Mouse (Mus musculus) ovary, adult 18-20 months (tissue): ENCODE measurements around the gene Fam174b.

ENCODE experiments used
- DNase-seq: peaks from one replicate; pipeline ENCODE4 v3.0.0; 2022; ENCODE audit warnings: low spot score, mixed read lengths

Gene Fam174b

DNA sequence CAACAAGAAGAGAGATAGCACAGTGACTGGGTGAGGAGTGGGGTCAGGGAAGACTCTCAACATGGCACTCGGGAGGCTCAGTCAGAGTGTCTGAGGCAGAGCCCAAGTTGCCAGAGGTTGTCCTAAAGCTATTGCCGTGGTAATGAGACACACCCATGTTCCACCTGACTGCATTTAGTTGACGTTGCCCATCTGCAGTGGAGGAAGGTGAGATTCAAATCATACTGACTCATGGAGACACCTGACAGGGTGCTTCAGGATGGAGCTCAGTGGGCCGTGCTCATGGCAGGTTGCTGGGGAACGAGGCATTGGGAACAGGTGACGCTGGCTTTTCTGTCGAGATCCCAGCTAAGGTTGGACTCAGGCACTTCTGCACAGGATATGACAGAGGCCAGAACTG, 9.9 kb downstream of the Fam174b start:
- DNase-seq: no peak

DNA sequence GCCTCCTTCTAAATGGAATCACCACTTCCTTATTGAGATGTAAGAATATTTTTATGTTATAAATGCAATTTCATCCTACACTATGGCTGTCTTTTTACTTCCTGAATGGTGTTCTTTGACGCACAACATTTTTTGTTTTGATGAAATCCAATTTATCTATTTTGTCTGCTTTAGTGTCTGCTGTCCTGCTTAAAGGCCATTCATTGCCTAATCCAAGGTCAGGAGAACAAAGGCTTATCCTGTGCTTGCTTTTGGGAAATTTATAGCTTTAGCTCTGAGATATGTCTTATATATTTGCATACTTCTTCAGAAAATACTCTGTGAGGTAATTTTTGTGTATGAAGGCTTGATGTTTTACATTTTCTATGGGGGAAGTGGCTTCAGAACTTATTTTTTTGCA, 13.5 kb downstream of the Fam174b start:
- DNase-seq: no peak

DNA sequence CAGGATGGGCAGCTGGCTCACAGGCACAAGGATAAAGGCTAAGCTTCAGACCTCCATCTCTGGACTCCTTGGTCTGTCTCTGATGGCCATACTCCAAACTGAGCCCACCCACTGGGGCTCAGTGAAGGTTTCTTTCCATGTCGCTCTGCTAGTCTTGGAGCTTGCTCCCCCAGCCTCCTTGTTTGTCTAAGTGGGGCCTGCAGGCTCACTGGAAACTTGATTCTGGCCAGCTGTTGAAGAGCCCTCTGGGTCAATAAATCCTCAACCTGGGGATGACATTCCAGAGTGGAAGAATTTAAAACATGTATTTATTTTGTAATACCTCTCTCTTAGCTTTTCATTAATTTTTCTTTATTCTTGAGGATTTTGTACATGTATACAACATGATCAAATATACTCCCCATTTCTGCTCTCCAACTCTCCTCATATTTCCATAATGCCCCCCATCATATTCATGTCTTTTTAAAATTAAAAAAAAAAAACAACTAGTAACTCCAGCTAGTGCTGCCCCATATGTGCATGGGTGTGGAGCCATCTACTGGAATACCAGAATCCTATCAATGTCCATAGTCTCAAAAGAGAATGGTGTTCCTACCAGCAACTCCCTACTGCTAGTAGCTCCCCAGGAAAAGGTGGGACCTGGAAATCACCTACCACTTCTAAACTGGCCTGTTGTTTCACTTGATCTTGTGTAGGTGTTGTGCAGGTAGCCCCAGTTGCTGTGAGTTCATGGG, 15.4 kb downstream of the Fam174b start:
- no peak for DNase-seq

DNA sequence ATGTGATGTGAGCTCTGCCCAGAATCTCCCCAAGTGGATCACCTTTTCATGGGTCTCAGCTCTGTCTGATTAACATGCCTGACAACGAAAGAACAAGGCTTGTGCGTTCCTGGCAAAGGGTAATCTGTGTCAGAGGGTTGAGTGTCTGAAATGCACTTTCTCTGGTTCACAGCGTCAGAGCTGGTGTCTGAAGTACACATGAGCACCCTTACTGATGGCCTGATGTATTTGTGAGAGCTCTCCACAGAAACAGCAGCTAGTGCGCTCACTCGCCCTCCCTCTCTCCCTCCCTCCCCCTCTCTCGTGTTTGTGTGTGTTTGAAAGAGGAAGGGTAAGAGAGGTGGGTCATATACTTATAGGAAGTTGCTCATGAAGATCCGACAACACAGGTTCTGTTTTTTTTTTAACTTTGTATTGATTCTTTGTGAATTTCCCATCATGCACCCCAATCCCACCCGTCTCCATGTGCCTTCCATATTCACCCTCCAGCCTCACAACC, 21.6 kb downstream of the Fam174b start:
- DNase-seq: no peak

DNA sequence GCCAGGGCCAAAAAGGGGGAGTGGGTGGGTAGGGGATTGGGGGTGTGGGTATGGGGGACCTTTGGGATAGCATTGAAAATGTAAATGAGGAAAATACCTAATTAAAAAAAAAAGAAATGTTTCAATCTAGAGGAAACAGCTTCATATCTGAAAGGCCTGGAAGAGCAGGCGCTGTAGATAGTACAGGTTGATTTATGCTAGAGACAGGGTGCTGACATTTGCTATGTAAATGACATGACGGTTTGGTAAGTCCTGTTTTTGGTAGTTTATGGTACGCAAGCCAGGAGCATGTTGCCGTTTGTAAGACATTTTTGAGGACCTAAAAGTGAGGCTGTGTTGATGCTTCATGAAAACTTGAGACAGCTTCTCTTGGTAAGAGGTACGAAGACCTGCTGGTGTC, 24.6 kb downstream of the Fam174b start:
- DNase-seq: no peak

DNA sequence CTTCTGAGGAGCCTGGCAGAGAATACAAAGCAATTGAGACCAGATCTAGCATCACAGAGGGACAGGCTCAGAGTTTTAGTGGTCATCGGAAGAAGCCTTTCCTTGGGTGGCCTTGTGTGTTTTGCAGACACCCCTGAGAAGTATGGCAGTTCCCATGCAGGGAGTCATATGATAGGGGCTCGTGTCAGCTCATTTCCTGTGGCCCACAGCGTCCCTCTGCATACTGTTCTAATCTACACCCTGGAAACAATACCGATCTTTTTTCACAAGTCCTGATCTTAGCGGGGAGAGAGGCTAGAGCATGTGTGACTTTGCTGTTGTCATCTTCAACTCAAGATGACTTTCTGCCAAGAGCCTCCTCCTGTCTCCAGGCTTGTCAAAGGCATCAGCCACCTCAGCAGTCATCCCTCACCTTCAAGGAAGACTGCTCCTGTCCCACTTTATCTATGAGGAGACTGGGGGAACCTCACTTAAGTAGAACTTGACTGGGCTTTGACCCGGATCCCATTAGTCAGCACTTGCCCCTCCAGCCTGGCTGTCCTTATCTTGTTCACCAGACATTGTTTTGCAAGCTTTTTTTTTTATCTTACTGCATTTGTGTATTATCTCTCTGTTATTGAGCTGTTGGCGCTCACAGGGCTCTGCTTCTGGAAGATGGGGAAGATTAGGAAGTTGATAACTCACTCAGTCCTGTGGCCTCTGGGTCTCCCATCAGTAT, 25.2 kb downstream of the Fam174b start:
- no peak for DNase-seq

DNA sequence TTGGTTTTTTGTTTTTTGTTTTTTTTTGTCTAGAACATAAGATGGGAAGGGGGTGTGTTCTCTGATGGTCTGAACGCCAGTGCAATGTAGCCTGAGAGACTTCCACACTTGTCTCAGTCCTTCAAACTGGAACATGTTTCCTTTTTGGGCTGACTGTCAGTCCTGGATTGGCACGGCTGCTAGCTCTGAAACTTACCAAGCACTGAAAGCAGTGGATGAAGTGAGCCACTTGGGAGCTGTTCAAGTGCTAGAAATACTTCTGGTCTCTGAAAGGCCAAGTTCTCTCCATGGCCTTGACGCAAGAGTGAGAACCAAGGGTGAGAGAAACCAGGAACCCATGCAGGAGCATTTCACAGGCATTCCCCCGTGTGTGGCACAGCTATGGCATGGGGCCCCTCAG, 29.1 kb downstream of the Fam174b start:
- no peak for DNase-seq

DNA sequence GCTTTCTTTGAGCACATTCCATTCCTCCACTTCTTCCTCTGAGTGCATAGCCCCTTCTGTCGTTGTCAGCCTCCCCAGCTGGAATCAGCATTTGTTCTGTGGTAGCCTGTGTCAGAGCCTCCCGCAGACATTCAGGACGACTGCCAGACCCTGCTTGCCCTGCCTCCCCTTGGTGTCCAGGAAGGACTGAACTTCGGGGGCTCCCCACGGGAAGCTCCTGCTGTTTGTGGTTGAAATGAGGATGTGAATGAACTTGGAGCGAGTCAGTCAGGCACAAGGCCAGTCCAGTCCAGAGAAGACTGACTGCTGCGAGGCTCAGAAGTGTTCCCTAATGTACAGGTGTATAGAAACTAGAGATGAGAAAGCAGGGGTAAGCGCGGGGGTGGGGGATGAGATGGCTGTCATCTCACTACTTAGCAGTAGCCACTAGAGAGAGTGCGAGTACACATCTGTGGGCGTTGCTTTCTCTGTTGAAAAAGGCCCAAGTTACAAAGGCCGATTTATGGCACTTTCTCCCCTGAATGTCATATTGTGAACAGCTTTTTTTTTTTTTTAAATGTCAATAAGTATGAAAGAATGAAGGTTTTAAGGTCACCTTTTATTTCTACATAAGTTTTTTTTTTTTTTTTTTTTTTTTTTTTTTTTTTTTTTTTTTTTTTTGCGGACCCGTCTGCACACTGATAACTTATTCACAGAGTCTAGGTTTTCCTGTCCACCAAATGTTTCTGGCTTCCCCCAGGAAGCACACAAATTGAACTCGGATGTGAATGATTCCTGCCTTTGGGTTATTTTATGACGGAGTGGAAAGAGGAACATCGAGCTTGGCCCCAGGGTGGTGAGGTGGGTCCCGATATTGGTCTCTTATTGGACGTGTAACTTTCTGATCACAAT, 31.5 kb downstream of the Fam174b start:
- DNase-seq: no peak

DNA sequence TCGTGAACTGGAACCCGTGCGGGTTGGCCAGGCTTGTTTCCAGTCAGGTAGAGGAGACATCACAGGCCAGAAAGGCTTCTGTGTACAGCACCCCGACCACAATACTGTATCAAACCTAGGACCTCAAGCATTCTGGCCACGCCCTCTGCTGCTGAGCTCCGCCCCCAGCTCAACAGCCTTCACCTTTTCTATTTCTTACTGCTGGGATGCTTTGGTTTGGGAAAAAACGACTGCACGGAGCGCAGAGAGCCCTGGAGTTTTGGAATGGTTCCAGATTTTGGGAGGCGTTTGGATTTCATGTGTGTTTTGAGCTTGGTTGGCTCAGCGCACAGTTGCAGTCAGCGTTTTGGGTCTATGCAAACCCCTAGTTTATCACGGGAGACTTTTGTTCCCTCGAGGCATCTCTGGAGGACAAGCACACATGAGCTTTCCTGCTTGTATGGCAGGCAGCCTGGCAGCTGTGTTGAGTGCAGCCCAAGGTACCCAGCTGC, 32.2 kb downstream of the Fam174b start:
- DNase-seq: no peak

DNA sequence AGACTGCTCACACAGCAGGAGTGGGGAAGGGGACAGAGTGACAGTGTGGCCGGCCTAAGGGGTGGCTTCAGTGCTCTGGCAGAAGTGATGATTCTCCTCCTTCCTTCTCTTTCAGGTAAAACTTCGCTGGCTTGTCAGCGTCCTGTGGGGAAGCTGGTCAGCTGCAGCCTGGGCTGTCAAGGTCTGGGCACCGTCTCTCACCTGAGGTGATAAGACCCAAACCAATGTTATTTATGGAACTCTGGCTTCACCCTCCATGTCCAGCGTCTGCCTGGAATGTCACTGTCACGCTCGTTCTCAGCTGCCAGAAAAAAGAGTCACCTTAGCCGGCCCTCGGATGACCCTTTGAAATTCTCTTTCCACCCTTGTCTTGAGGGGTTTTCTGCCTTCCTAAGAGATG, 34.7 kb downstream of the Fam174b start:
- DNase-seq: no peak

DNA sequence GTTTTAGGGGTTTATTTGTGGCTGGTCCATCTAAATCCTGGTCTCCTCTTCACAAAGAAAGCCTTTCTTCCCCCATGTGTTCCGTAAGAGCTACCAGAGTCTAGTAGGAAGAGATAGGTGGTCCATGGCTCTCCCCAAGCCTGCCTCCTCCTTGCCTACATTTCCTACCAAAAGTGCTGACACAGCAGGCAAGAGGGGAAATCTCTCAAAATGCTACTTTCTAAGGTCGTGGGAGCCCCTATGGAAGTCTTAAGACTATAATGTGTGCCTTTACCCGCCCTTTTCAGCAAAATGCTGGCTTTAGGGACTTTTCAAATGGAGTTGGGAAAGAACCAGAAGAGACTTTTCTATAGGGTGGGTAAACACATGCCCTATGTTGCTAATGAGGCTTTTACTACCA, 37.7 kb downstream of the Fam174b start:
- DNase-seq: no peak

DNA sequence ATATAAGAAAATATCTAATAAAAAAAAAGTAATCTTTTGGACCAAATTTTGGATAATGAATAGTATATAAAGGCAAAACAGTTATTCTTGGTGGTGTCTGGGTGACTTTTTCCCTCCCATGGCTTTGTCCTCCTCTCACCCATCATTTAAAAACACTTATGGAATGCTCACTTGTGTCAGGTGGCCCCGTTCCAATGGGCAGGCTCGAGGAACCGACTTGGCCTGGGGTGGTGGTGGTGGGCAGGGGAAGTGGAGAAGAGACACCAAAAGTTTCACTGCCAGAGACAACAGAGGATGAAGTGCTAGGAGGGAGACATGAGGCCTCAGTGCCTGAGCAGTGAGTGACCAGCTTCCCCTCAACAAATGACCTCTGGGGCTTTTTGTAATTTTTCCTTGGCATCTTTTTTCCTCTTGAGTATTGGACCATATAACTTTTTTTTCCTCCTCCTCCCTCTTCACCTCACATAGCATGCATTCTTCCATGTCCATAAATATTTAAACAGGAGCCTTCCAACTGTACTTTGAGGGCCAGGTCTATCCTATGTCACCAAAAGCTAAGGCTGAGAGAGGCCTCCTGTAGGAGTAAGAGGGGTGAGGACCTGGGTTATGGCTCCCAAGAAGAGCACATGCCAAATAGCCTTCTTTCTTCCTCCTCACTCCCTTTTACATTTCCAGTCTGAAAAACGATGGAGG, 44.8 kb downstream of the Fam174b start:
- DNase-seq: no peak

DNA sequence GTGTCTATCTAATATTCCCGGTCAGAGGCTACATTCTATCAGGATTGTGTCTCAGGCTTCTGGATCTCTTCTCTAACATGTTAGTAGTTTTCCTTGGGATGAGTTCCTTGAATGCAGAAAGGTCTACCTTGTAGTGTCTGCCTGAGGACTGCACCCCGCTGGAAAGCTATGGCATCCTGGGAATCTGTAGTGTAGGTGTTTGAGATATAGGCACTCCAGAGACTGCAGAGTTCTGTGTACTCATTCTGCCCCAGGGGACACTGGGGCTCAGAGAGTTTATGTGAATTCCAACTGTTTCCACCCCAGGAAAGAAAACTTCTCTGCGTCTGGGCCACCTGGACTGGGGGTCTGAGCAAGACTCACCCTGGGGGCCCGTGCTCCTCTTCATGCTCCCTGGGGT, 45.7 kb downstream of the Fam174b start:
- no peak for DNase-seq

DNA sequence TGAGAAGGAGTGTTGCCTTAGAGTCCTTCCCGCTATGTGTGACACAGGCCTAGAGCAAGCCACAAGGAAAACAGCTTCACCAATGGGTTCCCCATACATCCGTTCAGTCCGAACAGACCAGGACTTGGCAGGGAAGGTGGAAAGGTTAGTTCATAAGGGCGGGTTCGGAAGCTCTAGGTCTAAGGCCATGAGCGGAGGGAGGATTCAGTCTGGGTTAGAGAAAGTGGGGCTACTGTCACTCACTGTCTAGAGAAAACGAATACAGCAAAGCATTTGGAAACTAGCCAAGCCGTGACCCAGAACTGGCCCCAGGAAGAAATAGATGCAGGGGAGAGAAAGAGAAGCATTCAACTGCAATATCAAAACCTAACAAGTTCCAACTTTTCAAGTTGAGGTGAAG, 47.4 kb downstream of the Fam174b start:
- no peak for DNase-seq

DNA sequence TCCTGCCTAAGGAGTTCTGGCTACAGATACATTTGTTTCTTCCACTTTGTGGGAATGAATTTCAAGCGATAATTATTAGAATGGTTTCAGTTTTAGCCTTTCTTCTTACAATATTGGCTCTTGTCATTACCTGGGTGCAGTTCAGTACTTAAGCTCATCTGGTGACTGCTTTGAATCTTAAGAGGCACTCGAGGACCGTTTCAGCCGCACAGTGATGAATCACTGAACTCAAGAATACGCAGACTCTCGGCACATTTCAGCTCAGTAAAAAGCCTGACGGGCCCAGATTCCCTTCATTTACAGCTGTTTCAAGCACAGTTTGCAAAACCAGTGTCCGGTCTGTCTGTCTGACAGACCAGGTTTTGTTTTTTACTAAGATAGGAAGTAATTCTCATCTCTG, 51.0 kb downstream of the Fam174b start:
- DNase-seq: no peak

DNA sequence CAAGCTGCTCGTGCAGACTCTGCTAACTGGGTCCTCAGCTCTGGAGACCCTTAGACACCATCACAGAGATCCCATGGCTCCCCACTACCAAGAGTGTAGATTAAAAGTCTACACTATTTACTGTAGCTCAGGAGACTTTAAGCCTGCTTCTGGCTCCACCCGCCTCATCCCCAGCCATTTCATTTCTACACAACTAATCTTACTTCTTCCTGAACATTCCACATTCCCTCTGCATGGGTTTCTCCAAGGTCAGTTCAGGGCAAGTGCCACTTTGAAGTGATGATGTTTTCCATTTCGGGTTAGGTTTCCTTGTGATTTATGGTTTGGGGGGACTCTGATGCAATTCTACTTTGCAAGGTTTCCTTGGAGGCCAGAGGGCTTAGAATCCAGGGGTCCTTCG, 52.1 kb downstream of the Fam174b start:
- no peak for DNase-seq

DNA sequence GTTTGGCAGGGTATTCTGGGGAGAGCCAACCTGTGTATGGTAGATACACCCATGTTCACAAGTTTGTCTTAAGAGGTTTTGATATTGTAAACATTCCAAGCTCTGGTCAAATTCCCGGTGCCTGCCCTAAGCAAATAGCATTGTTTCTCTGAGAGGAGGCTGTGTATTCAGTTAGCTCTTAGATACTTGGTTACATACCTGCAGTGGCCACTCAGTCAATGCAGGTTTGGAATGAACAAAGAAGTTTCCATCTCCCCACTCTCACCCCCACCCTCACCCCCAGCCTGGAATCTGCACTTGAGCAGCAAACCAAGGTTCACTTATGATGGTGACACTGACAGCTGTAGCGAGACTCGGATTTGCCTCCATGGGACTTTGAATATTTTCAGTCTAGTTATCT, 52.5 kb downstream of the Fam174b start:
- no peak for DNase-seq

DNA sequence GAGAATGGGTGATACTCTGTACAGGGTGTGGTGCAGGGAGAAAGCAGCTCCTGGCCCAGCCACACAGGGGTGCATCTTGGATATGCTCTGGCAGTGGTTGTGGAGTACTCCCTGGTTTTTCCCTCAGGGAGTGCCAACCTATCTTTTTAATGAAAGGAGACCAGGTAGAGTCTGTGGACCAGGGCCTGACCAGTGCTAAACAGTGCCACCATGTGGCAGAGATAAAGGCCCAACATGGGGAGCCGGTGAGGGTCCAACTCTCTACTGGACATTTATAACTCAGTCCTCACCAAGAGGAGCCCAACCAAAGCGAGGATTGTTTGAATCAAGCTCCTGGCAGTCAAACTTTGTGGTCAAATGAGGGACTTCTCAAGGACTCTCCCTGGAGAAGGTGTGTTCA, 69.2 kb downstream of the Fam174b start:
- no peak for DNase-seq

DNA sequence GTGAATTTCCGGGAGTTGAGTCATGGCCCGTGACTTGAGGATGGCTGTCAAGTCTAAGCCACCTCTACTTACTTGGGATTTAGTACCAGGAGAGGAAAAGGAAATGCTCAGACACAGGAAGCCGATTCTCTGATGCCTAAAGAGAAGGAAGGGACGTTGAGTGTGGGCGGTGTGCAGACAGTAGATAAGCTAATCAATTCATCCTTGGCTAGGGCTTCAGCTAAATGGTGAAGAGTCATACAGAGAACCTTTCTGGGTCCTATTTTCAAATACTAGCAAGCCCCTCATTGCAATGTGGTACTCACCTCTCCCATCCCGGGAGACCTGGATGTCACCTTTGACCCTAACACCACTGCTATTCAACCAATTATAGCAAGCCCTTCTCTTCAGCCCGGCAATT, 71.3 kb downstream of the Fam174b start:
- no peak for DNase-seq

DNA sequence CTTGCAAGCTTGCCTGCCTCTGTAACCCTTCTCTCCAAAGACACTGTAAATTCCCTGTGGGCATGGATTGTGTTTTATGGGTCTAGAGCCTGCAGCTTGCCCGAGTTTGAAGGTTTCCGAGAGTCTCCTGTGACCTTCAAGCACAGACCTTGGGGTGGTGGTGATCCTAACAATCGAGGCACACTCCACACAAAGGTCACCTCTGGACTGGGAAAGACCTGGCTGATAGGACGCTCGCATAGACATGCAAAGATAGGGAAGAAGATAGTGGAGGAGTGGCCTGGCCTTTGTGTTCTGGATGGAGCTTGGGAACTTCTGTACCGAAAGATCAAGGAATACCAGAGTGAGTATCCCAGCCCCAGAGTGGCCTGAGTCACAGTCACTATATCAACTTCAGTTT, 72.1 kb downstream of the Fam174b start:
- DNase-seq: no peak

DNA sequence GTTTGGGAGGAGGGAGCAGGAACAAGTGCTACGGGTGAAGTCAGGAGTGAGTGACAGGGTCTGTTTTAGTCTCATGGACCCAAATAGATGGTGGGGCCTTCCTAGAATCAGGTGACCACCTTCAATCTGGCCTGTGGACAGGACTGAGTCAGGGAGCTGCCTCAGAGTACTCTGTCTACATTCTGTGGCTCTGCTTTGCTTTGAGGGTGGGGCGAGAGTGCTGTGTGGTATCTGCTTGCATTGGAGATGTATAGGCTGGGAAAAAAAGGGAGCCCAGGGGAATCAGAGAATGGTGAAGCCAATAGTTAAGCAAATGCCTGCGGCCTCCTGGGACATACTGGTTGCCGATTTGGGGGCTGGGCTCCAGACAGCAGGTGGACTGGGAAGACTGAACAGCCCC, 73.8 kb downstream of the Fam174b start:
- DNase-seq: no peak

DNA sequence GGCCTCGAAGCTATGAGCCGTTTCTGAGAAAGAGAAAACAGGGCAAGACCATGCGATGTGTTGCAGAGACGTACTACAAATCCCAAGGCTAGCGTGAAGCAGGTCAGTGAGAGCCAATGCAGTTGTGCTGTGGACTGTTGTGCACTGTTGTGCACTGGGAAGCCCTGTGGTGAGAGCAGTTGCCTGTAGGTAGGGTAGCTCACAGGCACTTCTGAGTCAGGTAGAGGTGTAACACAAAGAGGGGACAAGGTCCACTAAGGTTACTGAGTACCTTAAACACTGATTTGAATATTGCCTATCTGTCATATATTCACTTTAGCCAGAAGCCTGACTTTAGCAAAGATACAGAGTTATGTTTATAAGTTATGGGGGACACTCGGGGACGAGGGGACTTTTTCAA, 74.4 kb downstream of the Fam174b start:
- DNase-seq: no peak
